Mouse (Mus musculus) hindbrain, embryonic 15.5 days (tissue): ENCODE data around the gene Gm21764. TPM values are rescaled to one million over a fixed set of nuclear protein-coding genes. Genes with fewer than 3 reads are reported as not detected.
"Not testable (repeated sequence)": the region's sequence is repeated elsewhere in the genome, so short reads cannot be mapped to it uniquely, and the experiment has no call there.

ENCODE experiments used
- ATAC-seq: fragments of 200-750 bp; cut with Nextera tagmentation; 2 replicates; pipeline ENCODE4 v1.8.0; 2017; ENCODE audit warnings: low read depth, moderate number of reproducible peaks, moderate TSS enrichment; ENCODE audit not compliant: low FRiP score
- H3K27ac ChIP-seq: fragments of 300-500 bp; sonication (generic); replicated peaks from 2 replicates; pipeline ENCODE4 v1.5.1; 2015; ENCODE audit warnings: mild to moderate bottlenecking, inconsistent platforms
- H3K27me3 ChIP-seq: fragments of 300-500 bp; sonication (generic); 2 replicates; pipeline ENCODE4 v1.6.1; 2015; ENCODE audit warnings: control low read depth, inconsistent platforms
- H3K36me3 ChIP-seq: fragments of 300-500 bp; sonication (generic); 2 replicates; pipeline ENCODE4 v1.6.1; 2015; ENCODE audit warnings: control low read depth, inconsistent platforms
- H3K4me1 ChIP-seq: fragments of 300-500 bp; sonication (generic); replicated peaks from 2 replicates; pipeline ENCODE4 v1.6.1; 2015; ENCODE audit warnings: control low read depth, inconsistent platforms
- H3K4me2 ChIP-seq: fragments of 300-500 bp; sonication (generic); 2 replicates; pipeline ENCODE4 v1.6.1; 2015; ENCODE audit warnings: moderate library complexity, mild to moderate bottlenecking, inconsistent platforms
- H3K4me3 ChIP-seq: fragments of 300-500 bp; sonication (generic); 2 replicates; pipeline ENCODE4 v1.5.1; 2015; ENCODE audit warnings: mild to moderate bottlenecking, inconsistent platforms
- H3K9ac ChIP-seq: fragments of 300-500 bp; sonication (generic); 2 replicates; pipeline ENCODE4 v1.6.1; 2015; ENCODE audit warnings: inconsistent platforms
- H3K9me3 ChIP-seq: fragments of 300-500 bp; sonication (generic); 2 replicates; pipeline ENCODE4 v1.6.1; 2016; ENCODE audit warnings: control low read depth, inconsistent platforms
- WGBS: fragments of 180-500 bp; shearing (Covaris S2); methylation state at CpG from one replicate; pipeline ENCODE4 v1.1.7; 2015; 5-methylcytosine and 5-hydroxymethylcytosine counted together
- polyA plus RNA-seq: library from polyadenylated mRNA; unstranded; fragments of >200 nt; fragmentation: Nextera tagmentation; extraction: Ambion mirVana; gene quantifications from 2 replicates; pipeline ENCODE4 v1.2.1, GENCODE M21; 2015

The Gm21764 gene
- polyA plus RNA-seq: not detected in 2 replicates

DNA sequence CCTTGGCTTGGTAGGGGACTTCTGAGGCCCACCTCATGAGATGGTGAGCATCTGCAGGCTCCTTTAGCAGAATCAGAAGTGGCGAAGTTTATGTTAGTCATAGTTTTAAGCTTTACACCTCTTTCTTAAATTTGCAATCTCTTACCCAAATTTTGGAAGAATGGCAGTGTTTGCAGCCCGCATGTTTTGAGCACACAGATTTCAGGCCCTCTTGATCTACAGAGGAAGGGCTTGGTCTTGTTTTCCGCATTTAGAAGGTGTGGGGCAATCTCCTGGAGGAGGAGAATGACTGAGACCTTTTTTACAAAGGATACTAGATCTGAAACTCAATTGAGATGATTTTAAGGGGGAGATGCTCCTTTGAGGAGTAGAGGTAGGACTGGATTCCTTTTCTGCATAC lies at the start of gene Gm21764:
Gm21764 (minus strand) TSS at position 101 of the 400 bp plus-strand sequence.
- not testable (repeated sequence) for H3K36me3 ChIP-seq, H3K9ac ChIP-seq, H3K9me3 ChIP-seq, H3K4me3 ChIP-seq, H3K4me2 ChIP-seq, ATAC-seq, H3K27ac ChIP-seq, H3K4me1 ChIP-seq, H3K27me3 ChIP-seq
- no CpG with 5 or more reads among the region's 3 CpGs for WGBS

DNA sequence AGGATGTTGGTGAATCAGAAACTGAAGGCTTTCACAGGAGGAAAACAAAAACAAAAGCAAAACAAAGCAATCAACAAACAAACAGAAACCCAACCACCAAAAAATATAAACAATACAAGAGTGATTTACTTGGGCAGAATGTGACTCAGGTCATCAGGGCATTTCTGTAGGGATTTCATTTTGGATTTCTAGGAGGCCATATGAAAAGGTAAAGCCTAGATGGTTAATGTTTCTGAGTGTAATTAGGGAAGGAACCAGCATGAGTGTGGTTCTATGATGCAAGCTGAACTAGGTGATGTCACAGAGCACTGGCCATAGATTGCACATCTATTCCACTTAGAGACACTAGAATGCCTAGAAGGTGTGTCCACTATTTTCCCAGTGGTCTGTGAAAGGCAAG lies 27.2 kb upstream of the Gm21764 start, which contains the start of gene Ssty1:
Ssty1 (plus strand) TSS at position 301 of the 400 bp plus-strand sequence.
- H3K9me3 ChIP-seq, H3K9ac ChIP-seq, H3K27me3 ChIP-seq, H3K4me3 ChIP-seq, H3K4me2 ChIP-seq, ATAC-seq, H3K36me3 ChIP-seq, H3K27ac ChIP-seq, H3K4me1 ChIP-seq: not testable (repeated sequence)

Other genes starting within 250 kb of the Gm21764 start
- gene Gm21904, start 215.5 kb downstream of the Gm21764 start, polyA plus RNA-seq: not detected in 2 replicates
- not detected in 2 replicates for gene Gm20772, start 187.1 kb downstream of the Gm21764 start, polyA plus RNA-seq
- gene Gm20831, start 187.1 kb downstream of the Gm21764 start, polyA plus RNA-seq: not detected in 2 replicates
- not detected in 2 replicates for gene Srsy, start 124.5 kb downstream of the Gm21764 start, polyA plus RNA-seq
- gene Ssty1, start 27.3 kb upstream of the Gm21764 start, polyA plus RNA-seq: not detected in 2 replicates